Mouse (Mus musculus): ENCODE measurements around the gene Apoc3.

The Apoc3 gene

GRCm38 (mm10) chr9:46192642-46193041, 42.8 kb downstream of the Apoc3 start:
- Histone ChIP-seq H3K27me3 (ENCODE audit: control insufficient read depth, insufficient read depth, low read length, poor library complexity, severe bottlenecking) (no peaks in the 10 kb centered on the region), H3K36me3 (ENCODE audit: control insufficient read depth, insufficient read depth, low read length, poor library complexity, severe bottlenecking) (peaks cover 3% of the 10 kb centered on the region; the same call in 1 of the 2 replicates)
- DNase-seq (ENCODE audit: low read depth, low spot score): peak; percentile 83

- DNase-seq (ENCODE audit: low read depth, low spot score): peak; percentile 73
- no peaks in the 10 kb centered on the region for H3K27me3 ChIP-seq (ENCODE audit: control insufficient read depth, insufficient read depth, low read length, poor library complexity, severe bottlenecking)
- peaks cover 3% of the 10 kb centered on the region; the same call in 1 of the 2 replicates for H3K36me3 ChIP-seq (ENCODE audit: control insufficient read depth, insufficient read depth, low read length, poor library complexity, severe bottlenecking)
Measured at GRCm38 (mm10) chr9:46191644-46192043, 43.8 kb downstream of the Apoc3 start.

GRCm38 (mm10) chr9:46191234-46191633, 44.2 kb downstream of the Apoc3 start:
- no peak for DNase-seq (ENCODE audit: low read depth, low spot score)
- Histone ChIP-seq H3K36me3 (ENCODE audit: control insufficient read depth, insufficient read depth, low read length, poor library complexity, severe bottlenecking) (0 out of 2 replicates have a peak, but pooled peaks cover 3% of the 10 kb centered on the region), H3K27me3 (ENCODE audit: control insufficient read depth, insufficient read depth, low read length, poor library complexity, severe bottlenecking) (no peaks in the 10 kb centered on the region)

GRCm38 (mm10) chr9:46189381-46189780, 46.1 kb downstream of the Apoc3 start:
- no peak for DNase-seq (ENCODE audit: low read depth, low spot score)
- Histone ChIP-seq H3K27me3 (ENCODE audit: control insufficient read depth, insufficient read depth, low read length, poor library complexity, severe bottlenecking) (no peaks in the 10 kb centered on the region), H3K36me3 (ENCODE audit: control insufficient read depth, insufficient read depth, low read length, poor library complexity, severe bottlenecking) (no peaks in the 10 kb centered on the region)

GRCm38 (mm10) chr9:46188956-46189355, 46.5 kb downstream of the Apoc3 start:
- Histone ChIP-seq H3K36me3 (ENCODE audit: control insufficient read depth, insufficient read depth, low read length, poor library complexity, severe bottlenecking) (no peaks in the 10 kb centered on the region), H3K27me3 (ENCODE audit: control insufficient read depth, insufficient read depth, low read length, poor library complexity, severe bottlenecking) (no peaks in the 10 kb centered on the region)
- no peak for DNase-seq (ENCODE audit: low read depth, low spot score)

GRCm38 (mm10) chr9:46188370-46188769, 47.1 kb downstream of the Apoc3 start:
- Histone ChIP-seq H3K27me3 (ENCODE audit: control insufficient read depth, insufficient read depth, low read length, poor library complexity, severe bottlenecking) (no peaks in the 10 kb centered on the region), H3K36me3 (ENCODE audit: control insufficient read depth, insufficient read depth, low read length, poor library complexity, severe bottlenecking) (no peaks in the 10 kb centered on the region)
- DNase-seq (ENCODE audit: low read depth, low spot score): no peak

GRCm38 (mm10) chr9:46186387-46186786, 49.0 kb downstream of the Apoc3 start:
- Histone ChIP-seq H3K27me3 (ENCODE audit: control insufficient read depth, insufficient read depth, low read length, poor library complexity, severe bottlenecking) (no peaks in the 10 kb centered on the region), H3K36me3 (ENCODE audit: control insufficient read depth, insufficient read depth, low read length, poor library complexity, severe bottlenecking) (peaks cover 1% of the 10 kb centered on the region; the same call in 1 of the 2 replicates)
- peak; percentile 29 for DNase-seq (ENCODE audit: low read depth, low spot score)

DNA sequence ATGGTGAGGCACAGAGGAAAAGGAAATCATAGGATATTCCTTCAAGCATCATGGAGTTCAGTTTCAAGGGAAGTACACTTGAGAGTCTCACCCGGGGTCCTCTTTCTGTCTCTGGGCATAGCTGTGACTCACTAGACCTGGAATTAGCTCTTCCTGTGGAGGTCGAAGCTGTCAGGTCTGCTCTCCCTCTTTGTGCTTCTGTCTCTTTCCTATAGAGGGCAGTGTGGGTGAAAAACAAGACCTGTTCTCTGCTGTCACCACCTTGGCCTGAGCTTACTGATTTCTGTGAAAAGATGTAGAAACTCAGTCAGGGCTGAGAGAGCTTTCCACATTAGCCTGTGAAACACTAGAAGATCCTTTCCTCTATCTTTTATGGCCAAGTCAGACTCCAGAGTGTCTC, 50.2 kb downstream of the Apoc3 start:
- Histone ChIP-seq H3K36me3 (ENCODE audit: control insufficient read depth, insufficient read depth, low read length, poor library complexity, severe bottlenecking) (peaks cover 1% of the 10 kb centered on the region; the same call in 1 of the 2 replicates), H3K27me3 (ENCODE audit: control insufficient read depth, insufficient read depth, low read length, poor library complexity, severe bottlenecking) (no peaks in the 10 kb centered on the region)
- DNase-seq (ENCODE audit: low read depth, low spot score): peak; percentile 67

DNA sequence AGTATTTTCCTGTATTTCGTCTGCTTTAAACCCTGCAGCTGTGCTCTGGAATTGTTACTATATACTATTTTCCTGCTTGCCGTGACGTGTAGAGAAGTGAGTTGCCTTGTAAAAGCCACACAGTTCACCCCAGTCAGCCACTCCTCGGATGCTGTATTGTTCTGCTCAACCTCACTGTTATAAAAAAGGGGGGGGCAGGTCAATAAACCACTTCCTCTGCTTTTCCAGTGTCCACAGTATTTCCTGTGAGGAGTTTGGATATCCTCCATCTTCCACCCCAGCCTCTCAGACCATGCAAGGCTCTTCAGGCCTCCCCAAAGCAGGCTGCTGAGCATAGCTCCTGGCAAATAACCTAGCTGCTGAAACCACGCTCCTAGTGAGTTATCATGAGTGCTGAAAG, 50.9 kb downstream of the Apoc3 start:
- H3K27me3 ChIP-seq (ENCODE audit: control insufficient read depth, insufficient read depth, low read length, poor library complexity, severe bottlenecking): no peaks in the 10 kb centered on the region
- peaks cover 1% of the 10 kb centered on the region; the same call in 1 of the 2 replicates for H3K36me3 ChIP-seq (ENCODE audit: control insufficient read depth, insufficient read depth, low read length, poor library complexity, severe bottlenecking)
- no peak for DNase-seq (ENCODE audit: low read depth, low spot score)

Data from splenic B cell, adult 2 months (primary cell).